Mouse (Mus musculus) ovary, postnatal 10 days (tissue): Measurements from ENCODE around the gene Sytl4.

ENCODE experiments used
- DNase-seq: peaks from one replicate; pipeline ENCODE4 v3.0.0; 2022; ENCODE audit warnings: low spot score

Sytl4 gene

GRCm38 (mm10) chrX:133981231-133982002 is at the start of gene Sytl4:
Gene Sytl4, minus strand, starts transcription at chrX:133981812.
- DNase-seq, result peak; percentile 2

GRCm38 (mm10) chrX:134020664-134021063 is 39.1 kb upstream of the Sytl4 start:
- no peak for DNase-seq

GRCm38 (mm10) chrX:134019005-134019404 is 37.4 kb upstream of the Sytl4 start:
- peak; percentile 30 for DNase-seq

GRCm38 (mm10) chrX:133995866-133996265 is 14.3 kb upstream of the Sytl4 start:
- DNase-seq, result no peak

GRCm38 (mm10) chrX:133964615-133965014 is 17.0 kb downstream of the Sytl4 start:
- DNase-seq, result no peak

GRCm38 (mm10) chrX:133960617-133961016 is 21.0 kb downstream of the Sytl4 start:
- DNase-seq, result no peak

- DNase-seq, result no peak
These were observed 27.0 kb downstream of the Sytl4 start for GRCm38 (mm10) chrX:133954661-133955060.

- no peak for DNase-seq
These were observed 34.2 kb downstream of the Sytl4 start for GRCm38 (mm10) chrX:133947427-133947826.

GRCm38 (mm10) chrX:133939561-133939960 is 42.1 kb downstream of the Sytl4 start:
- no peak for DNase-seq

- no peak for DNase-seq
These were observed 44.9 kb downstream of the Sytl4 start for GRCm38 (mm10) chrX:133936605-133937225.

GRCm38 (mm10) chrX:133931302-133932013 is 50.2 kb downstream of the Sytl4 start:
- DNase-seq, result no peak

- DNase-seq, result no peak
These were observed 54.9 kb downstream of the Sytl4 start for GRCm38 (mm10) chrX:133926760-133927159.

GRCm38 (mm10) chrX:133921187-133921586 is 60.4 kb downstream of the Sytl4 start:
- DNase-seq, result no peak

- no peak for DNase-seq
These were observed 67.4 kb downstream of the Sytl4 start for GRCm38 (mm10) chrX:133914219-133914618.

- DNase-seq, result no peak
These were observed 68.6 kb downstream of the Sytl4 start for GRCm38 (mm10) chrX:133913006-133913405.

GRCm38 (mm10) chrX:133911397-133912103 is 70.1 kb downstream of the Sytl4 start:
- no peak for DNase-seq

- DNase-seq, result no peak
These were observed 73.4 kb downstream of the Sytl4 start, which contains the start of gene Srpx2 for GRCm38 (mm10) chrX:133908261-133908660. Gene Srpx2, plus strand, starts transcription at chrX:133908426.

- peak; percentile 54 for DNase-seq
These were observed 83.5 kb downstream of the Sytl4 start, which contains the start of gene Tspan6 for GRCm38 (mm10) chrX:133898014-133898542. Gene Tspan6, minus strand, starts transcription at chrX:133898429.

GRCm38 (mm10) chrX:133888111-133888510 is 93.5 kb downstream of the Sytl4 start:
- DNase-seq, result no peak

- DNase-seq, result no peak
These were observed 94.3 kb downstream of the Sytl4 start for GRCm38 (mm10) chrX:133887308-133887707.
